Mouse (Mus musculus) neutrophil, adult 5-6 weeks (primary cell): ENCODE measurements around the gene Kcnc4. TPM values are rescaled to one million over a fixed set of nuclear protein-coding genes. Genes with fewer than 3 reads are reported as not detected.

Experiments
- ATAC-seq: fragments of 151-379, 151-347 bp; 2 replicates; pipeline ENCODE4 v1.8.0; 2017; ENCODE audit warnings: mild to moderate bottlenecking, moderate TSS enrichment; ENCODE audit not compliant: insufficient number of reproducible peaks, poor library complexity, low FRiP score, severe bottlenecking; ENCODE audit errors: extremely low read depth
- total RNA-seq: library from RNA; stranded (forward); fragments of 200-1000 nt; gene quantifications from 2 replicates; pipeline ENCODE4 v1.2.3, GENCODE M21; 2017

Kcnc4 gene
- total RNA-seq, 1 experiment from 2014 or later, result not detected

DNA sequence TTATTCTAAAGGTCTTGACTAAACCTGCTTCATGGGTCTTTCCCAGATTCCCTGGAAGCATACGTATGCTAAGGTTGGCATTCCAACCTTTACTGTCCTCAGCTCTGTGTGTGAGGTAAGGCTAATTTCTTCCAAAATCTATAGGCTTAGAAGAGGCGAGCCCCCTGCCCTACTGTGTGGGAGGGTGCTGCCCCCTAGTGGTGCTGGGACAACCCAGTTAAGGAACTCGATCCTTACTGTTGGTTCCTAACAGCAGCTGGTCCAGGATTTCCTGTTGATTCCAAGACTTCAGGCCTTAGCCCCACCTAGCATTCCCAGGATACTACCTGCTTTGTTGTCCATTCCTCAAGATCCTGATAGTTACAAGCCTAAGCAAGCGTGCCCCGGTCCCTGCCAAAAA is 2.8 kb upstream of the Kcnc4 start:
- no peak for ATAC-seq

GRCm38 (mm10) chr3:107459773-107460431 is 550 bp upstream of the Kcnc4 start:
- no peak for ATAC-seq

- no peak for ATAC-seq
Observed at GRCm38 (mm10) chr3:107458528-107459195, 690 bp downstream of the Kcnc4 start.

GRCm38 (mm10) chr3:107458104-107458503 is 1.2 kb downstream of the Kcnc4 start:
- no peak for ATAC-seq

DNA sequence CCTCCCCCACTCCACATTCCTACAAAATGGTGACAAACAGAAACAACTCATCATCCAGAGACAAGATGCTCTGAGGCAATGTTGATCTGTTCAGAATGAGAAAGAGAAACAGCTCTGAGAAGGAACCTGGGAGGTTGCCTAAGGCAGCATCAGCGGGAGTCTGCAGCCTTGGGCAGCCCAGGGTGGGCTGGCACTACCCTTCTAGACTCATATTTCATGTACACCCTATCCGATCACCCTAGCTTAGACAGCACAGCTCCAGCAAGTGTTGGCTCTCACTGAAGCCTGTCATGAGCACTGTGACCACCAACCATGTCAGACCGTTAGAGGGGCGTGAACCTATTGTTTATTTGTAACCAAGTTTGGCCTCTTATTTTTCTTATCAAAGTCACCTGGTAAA is 5.1 kb downstream of the Kcnc4 start:
- no peak for ATAC-seq

- no peak for ATAC-seq
Observed at GRCm38 (mm10) chr3:107446822-107447221, 12.5 kb downstream of the Kcnc4 start.

DNA sequence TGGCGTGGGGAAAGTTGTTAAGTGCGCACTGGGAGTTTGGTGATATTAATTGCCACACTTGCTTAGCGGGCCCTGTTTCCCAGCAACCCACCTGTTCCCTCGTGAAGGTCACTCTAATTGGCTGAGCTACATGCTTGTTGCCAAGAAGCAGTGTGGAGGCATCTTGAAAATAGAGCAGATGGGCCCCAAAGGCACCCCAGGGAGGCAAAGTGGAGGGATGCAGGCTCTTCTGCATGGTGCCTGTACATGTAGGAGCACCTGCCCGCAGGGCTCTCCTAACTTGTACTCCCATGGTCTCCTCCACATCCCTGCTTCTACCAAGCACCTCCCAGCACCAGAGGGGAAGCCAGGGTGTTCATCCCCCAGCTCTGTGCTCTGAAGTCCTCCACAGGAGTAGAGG is 15.5 kb downstream of the Kcnc4 start:
- no peak for ATAC-seq

DNA sequence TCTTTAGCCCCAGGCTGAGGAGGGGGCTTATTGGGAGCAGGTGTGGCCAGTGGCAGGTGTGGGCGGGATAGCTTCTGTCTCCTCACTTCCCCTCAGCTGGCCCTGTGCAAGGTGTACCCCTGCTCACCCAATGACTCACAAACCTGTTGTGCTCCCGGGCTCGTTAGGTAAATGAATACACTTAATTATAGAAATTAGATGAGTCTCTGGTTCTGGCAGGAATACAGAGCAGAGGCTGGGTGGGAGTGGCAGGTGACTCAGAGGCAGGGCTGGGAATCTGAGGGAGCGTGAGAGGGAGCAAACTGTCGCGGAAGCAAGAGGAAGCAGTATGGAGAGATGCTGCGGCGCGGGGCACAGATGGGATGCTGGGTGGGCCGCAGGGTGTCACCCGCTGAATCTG is 17.2 kb downstream of the Kcnc4 start:
- no peak for ATAC-seq

DNA sequence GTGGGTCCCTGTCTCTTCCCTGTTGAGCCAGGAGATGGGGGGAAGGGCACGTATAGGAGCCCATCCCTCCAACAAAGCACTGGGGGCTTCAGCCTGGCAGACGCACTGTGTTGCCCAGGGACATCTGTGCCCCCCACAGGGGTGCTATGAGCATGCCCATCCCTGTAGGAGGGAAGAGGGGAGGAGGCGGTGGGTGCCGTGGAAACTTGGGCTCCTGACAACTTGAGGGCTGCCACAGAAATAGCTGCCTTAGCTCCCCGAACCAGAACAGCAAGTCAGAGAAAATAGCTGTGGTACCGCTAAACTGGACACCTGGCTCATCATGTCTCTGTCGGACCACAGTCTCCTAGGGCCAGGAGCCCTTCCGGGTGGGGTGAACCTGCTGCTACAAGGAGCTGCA is 18.0 kb downstream of the Kcnc4 start:
- no peak for ATAC-seq

DNA sequence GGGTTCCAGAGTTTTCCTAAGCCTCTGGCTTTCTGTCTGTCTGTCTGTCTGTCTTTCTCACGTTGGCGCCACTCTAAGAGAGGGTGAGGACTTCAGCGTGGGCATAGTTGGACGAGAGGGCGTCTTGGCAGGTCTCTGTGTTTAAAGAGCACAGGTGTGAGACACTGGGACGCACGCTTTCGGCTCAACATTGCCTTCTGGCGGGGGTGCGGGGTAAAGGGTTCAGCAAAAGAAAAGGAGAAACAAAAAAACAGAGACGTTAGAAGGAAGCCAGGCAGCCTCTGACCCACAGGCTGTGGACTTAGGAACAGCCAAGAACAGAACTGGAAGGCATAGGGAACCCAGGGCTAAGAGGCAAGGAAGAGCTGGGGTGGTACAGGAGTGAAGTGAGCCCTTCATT is 20.1 kb downstream of the Kcnc4 start:
- no peak for ATAC-seq

DNA sequence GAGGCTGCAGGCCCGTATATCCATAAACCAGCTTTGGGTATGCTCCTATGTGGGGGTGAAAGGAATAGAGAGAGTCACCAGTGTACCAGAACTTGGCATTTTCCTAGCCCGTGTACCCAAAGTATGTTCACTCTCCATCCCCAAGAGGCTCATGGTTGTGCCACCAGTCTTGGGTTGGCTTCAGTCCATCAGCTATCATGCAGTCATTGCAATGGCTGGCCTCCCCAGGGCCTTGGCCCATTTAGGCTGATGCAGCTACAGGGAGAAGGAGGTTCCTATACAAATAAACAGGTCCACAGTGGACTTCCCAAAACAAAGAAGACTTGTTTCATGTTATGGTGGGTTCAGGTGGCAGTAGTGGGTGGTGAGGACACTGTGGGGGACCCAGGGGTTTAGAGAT is 21.7 kb downstream of the Kcnc4 start:
- no peak for ATAC-seq

DNA sequence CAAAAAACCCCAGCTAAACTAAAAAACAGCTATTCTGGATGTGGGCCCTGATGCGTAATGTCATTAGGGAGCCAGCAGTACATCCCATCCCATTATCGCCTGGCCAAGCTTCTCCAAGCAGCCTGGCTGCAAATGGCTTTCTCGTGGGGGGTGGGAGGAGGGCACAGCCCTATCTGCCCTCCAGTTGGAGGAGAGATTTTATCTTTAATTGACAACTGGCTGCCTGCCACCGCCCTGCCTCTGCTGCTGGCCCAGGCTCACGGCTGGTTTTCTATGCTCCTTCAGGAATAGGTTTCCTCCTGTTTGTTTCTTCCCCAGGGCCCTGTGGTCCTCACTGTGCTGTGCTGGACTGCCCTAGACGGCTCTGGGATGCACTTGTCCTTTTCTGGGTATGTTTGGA is 22.9 kb downstream of the Kcnc4 start:
- no peak for ATAC-seq

DNA sequence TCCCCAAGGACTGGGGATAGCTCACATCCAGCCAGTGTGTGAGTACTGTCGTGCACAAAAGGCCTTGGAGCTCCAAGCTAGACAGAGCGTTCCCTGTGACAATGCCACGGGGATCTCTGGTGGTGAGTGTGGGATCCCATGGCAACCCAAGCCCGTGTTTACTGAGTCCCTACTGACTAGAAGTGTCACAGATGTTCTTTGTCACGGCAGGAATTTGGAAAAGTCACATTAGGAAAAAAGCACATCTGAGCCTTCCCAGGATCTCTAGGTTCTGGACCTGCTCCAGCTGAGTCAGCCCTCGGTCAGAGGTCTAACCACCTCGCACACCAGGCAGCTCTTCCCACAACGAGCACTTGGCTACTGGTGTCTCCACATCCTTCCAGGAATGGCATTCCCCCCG is 25.7 kb downstream of the Kcnc4 start:
- ATAC-seq, result no peak

DNA sequence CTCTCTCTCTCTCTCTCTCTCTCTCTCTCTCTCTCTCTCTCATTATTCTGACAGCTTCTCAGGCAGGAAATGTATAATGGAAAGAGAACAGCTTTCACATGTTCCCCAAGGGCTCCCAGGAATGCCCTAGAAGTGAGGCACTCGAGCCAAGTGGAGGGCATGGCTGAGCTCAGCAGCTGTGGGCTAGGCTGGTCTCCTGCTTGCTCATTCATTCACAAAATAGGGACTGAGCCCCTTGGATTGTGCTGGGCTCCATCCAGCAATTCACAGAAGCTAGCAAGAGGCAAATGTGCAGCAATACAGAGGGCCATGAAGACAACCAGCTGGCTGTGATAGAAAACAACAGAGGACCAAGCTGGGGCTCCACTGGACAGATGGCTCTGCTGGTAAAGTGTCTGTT is 28.1 kb downstream of the Kcnc4 start:
- ATAC-seq, result no peak

DNA sequence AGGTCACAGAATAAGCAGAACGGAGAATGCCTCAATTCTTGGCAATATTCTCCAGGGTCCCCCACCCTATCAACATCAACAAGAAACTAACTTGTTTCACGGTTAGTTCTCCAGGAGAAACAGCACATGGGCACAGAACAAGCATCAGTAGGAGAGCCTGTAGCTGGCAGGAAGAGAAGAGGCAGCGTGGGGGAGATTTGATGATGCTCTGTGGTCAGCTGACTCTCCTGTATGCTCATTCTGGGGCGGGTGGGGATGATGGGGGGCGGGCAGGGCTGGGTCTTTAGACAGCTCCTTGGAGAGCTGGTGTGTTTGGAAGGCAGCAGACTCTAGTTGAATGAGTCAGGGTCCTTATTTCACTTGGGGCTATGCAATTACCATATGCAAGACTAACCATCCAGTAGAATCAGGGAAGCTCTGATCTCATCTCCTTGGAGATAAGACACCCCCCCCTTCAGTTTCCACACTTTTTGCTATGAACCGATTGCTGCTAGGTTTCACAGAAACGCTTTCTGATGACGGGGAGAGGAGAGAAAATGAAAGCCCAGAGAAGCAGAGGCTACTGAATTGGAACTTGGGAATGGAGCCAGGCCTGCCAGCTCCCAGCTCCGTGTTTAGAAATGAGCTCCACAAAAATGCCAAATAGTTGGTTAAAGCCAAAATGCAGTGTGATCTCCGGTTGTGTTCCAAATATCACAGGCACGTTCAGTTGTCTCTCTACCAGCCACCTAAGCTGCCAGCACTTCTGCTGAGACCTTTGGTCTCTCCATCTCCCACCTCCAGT is 34.9 kb downstream of the Kcnc4 start:
- no peak for ATAC-seq

GRCm38 (mm10) chr3:107420156-107420555 is 39.2 kb downstream of the Kcnc4 start:
- ATAC-seq, result no peak

- ATAC-seq, result no peak
Observed at GRCm38 (mm10) chr3:107417287-107417644, 42.1 kb downstream of the Kcnc4 start.

- no peak for ATAC-seq
Observed at GRCm38 (mm10) chr3:107416541-107417286, 42.6 kb downstream of the Kcnc4 start.

DNA sequence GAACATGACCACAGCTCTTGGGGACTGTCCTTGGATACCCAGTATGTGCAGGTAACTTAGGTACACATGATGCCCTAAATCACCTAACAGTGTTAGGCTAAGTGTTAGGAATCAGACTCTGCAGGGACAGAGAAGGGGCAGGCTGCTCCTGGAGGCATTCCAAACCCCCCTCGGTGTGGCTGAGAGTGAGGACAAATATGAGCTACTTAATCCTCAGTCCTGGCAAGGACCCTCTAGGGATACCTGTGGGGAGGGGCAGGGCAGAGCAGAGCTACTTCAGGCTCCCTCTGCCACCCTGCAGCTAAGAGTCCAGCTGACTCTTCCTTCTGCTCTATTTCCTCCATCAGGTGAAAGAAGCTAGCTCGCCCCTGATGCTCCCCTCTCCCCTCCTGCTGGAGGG is 46.3 kb downstream of the Kcnc4 start:
- no peak for ATAC-seq

DNA sequence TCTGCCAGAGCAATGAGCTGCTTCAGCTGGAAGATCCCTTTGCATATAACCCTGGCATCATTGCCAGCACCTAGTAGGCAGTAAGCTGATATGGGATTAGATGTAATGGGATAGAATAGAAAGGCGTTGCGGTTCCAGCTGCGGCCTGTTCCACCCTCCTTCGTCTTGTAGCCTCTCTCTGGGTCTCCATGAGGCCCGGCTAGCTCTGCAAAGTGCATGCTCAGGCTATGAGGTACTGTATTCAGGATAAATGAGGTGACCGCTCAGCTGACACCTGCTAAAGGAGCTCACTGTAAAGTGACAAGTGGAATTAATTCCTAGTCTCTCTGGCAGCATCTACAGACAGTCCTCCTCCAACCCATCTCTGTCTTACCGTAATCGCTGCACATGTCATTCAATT is 46.8 kb downstream of the Kcnc4 start:
- no peak for ATAC-seq
